Mouse (Mus musculus) kidney, embryonic 16.5 days (tissue): ENCODE results near the gene Spcs2. TPM values are rescaled to one million over a fixed set of nuclear protein-coding genes. Genes with fewer than 3 reads are reported as not detected.
"Not testable (repeated sequence)": the region's sequence is repeated elsewhere in the genome, so short reads cannot be mapped to it uniquely, and the experiment has no call there.

Experiments
- ATAC-seq: fragments of 200-750 bp; cut with Nextera tagmentation; 2 replicates; pipeline ENCODE4 v1.8.0; 2017; ENCODE audit warnings: moderate TSS enrichment; ENCODE audit not compliant: low FRiP score, low TSS enrichment
- H3K27ac ChIP-seq: fragments of 300-500 bp; sonication (generic); 2 replicates; pipeline ENCODE4 v1.5.1; 2014; ENCODE audit warnings: low read length
- H3K27me3 ChIP-seq: fragments of 300-500 bp; sonication (generic); 2 replicates; pipeline ENCODE4 v1.6.1; 2014; ENCODE audit warnings: low read length, control low read depth, mixed read lengths; ENCODE audit not compliant: insufficient read depth
- H3K36me3 ChIP-seq: fragments of 300-500 bp; sonication (generic); 2 replicates; pipeline ENCODE4 v1.6.1; 2014; ENCODE audit warnings: low read length, control low read depth, mixed read lengths; ENCODE audit not compliant: insufficient read depth
- H3K4me1 ChIP-seq: fragments of 300-500 bp; sonication (generic); 2 replicates; pipeline ENCODE4 v1.6.1; 2014; ENCODE audit warnings: low read length, control low read depth, mixed read lengths; ENCODE audit not compliant: insufficient read depth
- H3K4me2 ChIP-seq: fragments of 300-500 bp; sonication (generic); replicated peaks from 2 replicates; pipeline ENCODE4 v1.6.1; 2014; ENCODE audit warnings: low read depth, low read length
- H3K4me3 ChIP-seq: fragments of 300-500 bp; sonication (generic); 2 replicates; pipeline ENCODE4 v1.5.1; 2014; ENCODE audit warnings: mild to moderate bottlenecking, low read length
- H3K9ac ChIP-seq: fragments of 300-500 bp; sonication (generic); replicated peaks from 2 replicates; pipeline ENCODE4 v1.6.1; 2014; ENCODE audit warnings: low read length
- H3K9me3 ChIP-seq: fragments of 300-500 bp; sonication (generic); 2 replicates; pipeline ENCODE4 v1.6.1; 2016; ENCODE audit warnings: low read length, control low read depth
- WGBS: fragments of 180-500 bp; shearing (Covaris S2); extraction: QIAGEN DNeasy Blood & Tissue Kit; methylation state at CpG from one replicate; pipeline ENCODE4 v1.1.7; 2014; 5-methylcytosine and 5-hydroxymethylcytosine counted together
- polyA plus RNA-seq: library from polyadenylated mRNA; unstranded; fragments of >200 nt; fragmentation: Nextera tagmentation; extraction: Ambion mirVana; gene quantifications from 2 replicates; pipeline ENCODE4 v1.2.1, GENCODE M21; 2015

Spcs2 gene
- polyA plus RNA-seq, 1 experiment from 2014 or later, result 372 TPM

GRCm38 (mm10) chr7:99811661-99812060 lies 51.6 kb downstream of the Spcs2 start:
- ATAC-seq, result no peak
- H3K27me3 ChIP-seq, result no peaks in the 10 kb centered on the region
- H3K4me2 ChIP-seq, result no peak overlapping the region
- H3K4me1 ChIP-seq, result no peaks in the 10 kb centered on the region
- H3K4me3 ChIP-seq, result no peak overlapping the region
- no peaks in the 10 kb centered on the region for H3K36me3 ChIP-seq
- no peak overlapping the region for H3K27ac ChIP-seq
- WGBS, result 80% methylated on average over 4 of the region's 4 CpGs
- H3K9ac ChIP-seq, result no peak overlapping the region
- no peaks in the 10 kb centered on the region for H3K9me3 ChIP-seq

GRCm38 (mm10) chr7:99810814-99811213 lies 52.4 kb downstream of the Spcs2 start:
- WGBS, result 88% methylated on average over 2 of the region's 2 CpGs
- H3K36me3 ChIP-seq, result no peaks in the 10 kb centered on the region
- no peak for ATAC-seq

GRCm38 (mm10) chr7:99807043-99807442 lies 56.2 kb downstream of the Spcs2 start:
- not testable (repeated sequence) for H3K27me3 ChIP-seq, H3K4me1 ChIP-seq, H3K4me3 ChIP-seq, ATAC-seq, H3K36me3 ChIP-seq, H3K4me2 ChIP-seq, H3K9ac ChIP-seq, H3K9me3 ChIP-seq, H3K27ac ChIP-seq
- 70% methylated on average over 7 of the region's 7 CpGs for WGBS

More at GRCm38 (mm10) chr7:99810814-99811213, 52.4 kb downstream of the Spcs2 start:
- H3K4me3 ChIP-seq, result no peak overlapping the region
- no peaks in the 10 kb centered on the region for H3K9me3 ChIP-seq
- H3K9ac ChIP-seq, result no peak overlapping the region
- H3K27me3 ChIP-seq, result no peaks in the 10 kb centered on the region
- no peak overlapping the region for H3K4me2 ChIP-seq
- no peaks in the 10 kb centered on the region for H3K4me1 ChIP-seq
- no peak overlapping the region for H3K27ac ChIP-seq

- Histone ChIP-seq H3K36me3 (no peaks in the 10 kb centered on the region), H3K27ac (no peak overlapping the region), H3K9me3 (peaks cover 2% of the 10 kb centered on the region; the same call in 1 of the 2 replicates), H3K4me1 (no peaks in the 10 kb centered on the region), H3K27me3 (no peaks in the 10 kb centered on the region), H3K9ac (no peak overlapping the region), H3K4me3 (no peak overlapping the region), H3K4me2 (no peak overlapping the region)
- 80% methylated on average over 1 of the region's 1 CpGs for WGBS
- no peak for ATAC-seq
These were observed 57.9 kb downstream of the Spcs2 start for GRCm38 (mm10) chr7:99805340-99805739.

- 92% methylated on average over 3 of the region's 3 CpGs for WGBS
- H3K4me1 ChIP-seq, result not testable (repeated sequence)
These were observed 59.2 kb downstream of the Spcs2 start for GRCm38 (mm10) chr7:99804033-99804432.

GRCm38 (mm10) chr7:99803535-99803934 lies 59.7 kb downstream of the Spcs2 start:
- Histone ChIP-seq H3K9ac (no peak overlapping the region), H3K4me2 (no peak overlapping the region), H3K4me1 (no peaks in the 10 kb centered on the region), H3K4me3 (no peak overlapping the region), H3K9me3 (peaks cover 2% of the 10 kb centered on the region; the same call in 1 of the 2 replicates), H3K27me3 (no peaks in the 10 kb centered on the region), H3K36me3 (no peaks in the 10 kb centered on the region), H3K27ac (no peak overlapping the region)
- 64% methylated on average over 8 of the region's 8 CpGs for WGBS
- no peak for ATAC-seq

More at GRCm38 (mm10) chr7:99804033-99804432, 59.2 kb downstream of the Spcs2 start:
- H3K4me3 ChIP-seq, H3K9ac ChIP-seq, H3K9me3 ChIP-seq, H3K27ac ChIP-seq, H3K36me3 ChIP-seq, ATAC-seq, H3K27me3 ChIP-seq, H3K4me2 ChIP-seq: not testable (repeated sequence)

GRCm38 (mm10) chr7:99799118-99799517 lies 64.1 kb downstream of the Spcs2 start:
- WGBS, result 82% methylated on average over 7 of the region's 7 CpGs
- Histone ChIP-seq H3K4me1 (peaks cover 14% of the 10 kb centered on the region), H3K4me3 (no peak overlapping the region), H3K36me3 (no peaks in the 10 kb centered on the region), H3K27me3 (no peaks in the 10 kb centered on the region), H3K27ac (no peak overlapping the region), H3K9ac (no peak overlapping the region), H3K9me3 (peaks cover 2% of the 10 kb centered on the region; the same call in 1 of the 2 replicates), H3K4me2 (no peak overlapping the region)
- ATAC-seq, result no peak

GRCm38 (mm10) chr7:99797911-99798647 lies 65.2 kb downstream of the Spcs2 start:
- no peak overlapping the region for H3K27ac ChIP-seq
- H3K4me1 ChIP-seq, result peaks cover 14% of the 10 kb centered on the region
- H3K4me2 ChIP-seq, result no peak overlapping the region
- H3K36me3 ChIP-seq, result no peaks in the 10 kb centered on the region
- ATAC-seq, result no peak
- no peak overlapping the region for H3K9ac ChIP-seq
- no peaks in the 10 kb centered on the region for H3K27me3 ChIP-seq
- 34% methylated on average over 6 of the region's 6 CpGs for WGBS
- peaks cover 2% of the 10 kb centered on the region; the same call in 1 of the 2 replicates for H3K9me3 ChIP-seq
- no peak overlapping the region for H3K4me3 ChIP-seq

- H3K9me3 ChIP-seq, result peaks cover 2% of the 10 kb centered on the region; the same call in 1 of the 2 replicates
These were observed 66.0 kb downstream of the Spcs2 start for GRCm38 (mm10) chr7:99797261-99797660.

GRCm38 (mm10) chr7:99796471-99796870 lies 66.8 kb downstream of the Spcs2 start:
- Histone ChIP-seq H3K36me3 (no peaks in the 10 kb centered on the region), H3K4me3 (no peak overlapping the region), H3K27me3 (no peaks in the 10 kb centered on the region), H3K4me1 (peaks cover 14% of the 10 kb centered on the region), H3K4me2 (no peak overlapping the region), H3K27ac (no peak overlapping the region), H3K9me3 (no peaks in the 10 kb centered on the region; the same call in 1 of the 2 replicates), H3K9ac (no peak overlapping the region)
- ATAC-seq, result no peak
- WGBS, result 74% methylated on average over 3 of the region's 3 CpGs

More at GRCm38 (mm10) chr7:99797261-99797660, 66.0 kb downstream of the Spcs2 start:
- Histone ChIP-seq H3K4me2 (no peak overlapping the region), H3K27ac (no peak overlapping the region), H3K9ac (no peak overlapping the region), H3K27me3 (no peaks in the 10 kb centered on the region), H3K4me3 (no peak overlapping the region), H3K36me3 (no peaks in the 10 kb centered on the region), H3K4me1 (peaks cover 14% of the 10 kb centered on the region)
- no peak for ATAC-seq
- WGBS, result 79% methylated on average over 3 of the region's 3 CpGs
